Mouse (Mus musculus): ENCODE data around the gene Abcf3.
A peak's percentile ranks its signal among the peaks of the same experiment; 100 is the strongest.

Gene Abcf3

GRCm38 (mm10) chr16:20545696-20546095 lies 2.7 kb upstream of the Abcf3 start:
- DNase-seq, result no peak

DNA sequence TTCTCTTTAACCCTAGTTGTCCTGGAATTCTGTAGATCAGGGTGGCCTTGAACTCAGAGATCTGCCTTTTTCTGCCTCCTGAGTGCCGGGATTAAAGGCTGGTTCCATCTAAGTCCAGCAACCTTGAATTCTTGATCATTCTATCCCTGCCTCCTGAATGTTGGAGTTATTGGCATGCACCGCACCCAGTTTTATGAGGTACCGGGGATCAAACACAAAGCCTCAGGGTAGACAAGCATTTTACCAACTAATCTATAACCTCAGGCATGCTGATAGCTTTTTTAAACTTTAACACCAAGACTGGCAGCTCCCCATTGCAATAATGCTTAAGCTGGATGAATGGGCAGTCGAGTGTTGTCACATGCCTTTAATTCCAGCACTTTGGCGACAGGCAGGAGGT lies 954 bp upstream of the Abcf3 start:
- no peak for DNase-seq

GRCm38 (mm10) chr16:20549161-20549560 lies 784 bp downstream of the Abcf3 start:
- DNase-seq, result no peak

DNA sequence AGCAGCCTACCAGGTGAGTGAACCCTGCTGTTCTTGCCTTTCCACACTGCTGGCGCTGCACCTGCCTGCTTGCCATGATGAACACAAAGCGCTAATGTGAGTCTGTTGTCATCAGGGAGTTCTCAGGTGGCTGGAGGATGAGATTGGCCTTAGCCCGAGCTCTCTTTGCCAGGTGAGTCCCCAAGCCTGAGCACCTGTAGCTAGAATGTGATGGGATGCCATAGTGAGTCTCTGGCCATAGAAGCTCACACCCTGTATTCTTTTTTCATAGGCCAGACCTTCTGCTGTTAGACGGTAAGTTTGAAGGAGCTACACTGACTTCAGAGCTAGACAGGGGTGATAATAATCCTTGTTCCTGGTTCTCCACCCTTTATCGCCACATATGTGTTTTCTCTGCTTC lies 3.3 kb downstream of the Abcf3 start:
- no peak for DNase-seq

DNA sequence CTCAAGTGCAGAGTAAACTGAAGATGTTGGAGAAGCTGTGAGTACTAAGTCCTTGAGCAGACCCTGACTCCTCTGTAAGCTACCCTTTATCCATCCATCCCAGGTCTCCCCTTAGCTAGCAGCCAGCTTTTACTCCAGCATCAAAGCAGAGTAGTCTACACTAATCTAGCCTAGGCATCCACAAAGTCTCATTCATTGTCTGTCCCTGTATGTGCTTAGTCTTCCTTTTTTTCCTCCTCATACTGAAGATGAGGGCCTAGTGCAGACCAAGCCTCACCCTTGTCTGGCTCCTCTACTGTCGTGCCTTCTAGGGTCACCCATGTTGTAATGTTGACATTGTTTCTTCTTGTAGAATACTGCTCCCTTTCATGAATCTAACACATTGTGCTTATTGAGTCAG lies 4.2 kb downstream of the Abcf3 start:
- DNase-seq, result no peak

- no peak for DNase-seq
Measured at GRCm38 (mm10) chr16:20555000-20555399, 6.6 kb downstream of the Abcf3 start.

- no peak for DNase-seq
Measured at GRCm38 (mm10) chr16:20557381-20557780, 9.0 kb downstream of the Abcf3 start.

DNA sequence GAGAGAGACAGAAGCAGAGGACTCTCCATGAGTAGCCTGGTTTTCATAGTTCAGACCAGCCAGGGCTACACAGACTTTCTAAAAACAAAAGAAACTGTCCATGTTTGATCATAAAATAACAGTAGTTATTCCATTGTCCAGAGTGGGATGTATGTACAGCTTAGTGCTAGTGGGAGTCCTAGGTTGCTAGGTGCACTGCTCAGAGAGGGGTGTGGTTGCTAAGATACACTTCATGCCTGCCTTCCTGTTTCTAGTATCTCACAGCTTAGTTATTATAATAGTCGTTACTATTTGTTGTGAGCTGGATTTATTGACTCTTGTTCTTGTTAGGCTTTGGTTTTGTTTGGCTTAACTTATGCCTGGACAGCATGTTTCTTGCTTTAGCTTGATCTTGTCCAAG lies 16.7 kb downstream of the Abcf3 start:
- no peak for DNase-seq

DNA sequence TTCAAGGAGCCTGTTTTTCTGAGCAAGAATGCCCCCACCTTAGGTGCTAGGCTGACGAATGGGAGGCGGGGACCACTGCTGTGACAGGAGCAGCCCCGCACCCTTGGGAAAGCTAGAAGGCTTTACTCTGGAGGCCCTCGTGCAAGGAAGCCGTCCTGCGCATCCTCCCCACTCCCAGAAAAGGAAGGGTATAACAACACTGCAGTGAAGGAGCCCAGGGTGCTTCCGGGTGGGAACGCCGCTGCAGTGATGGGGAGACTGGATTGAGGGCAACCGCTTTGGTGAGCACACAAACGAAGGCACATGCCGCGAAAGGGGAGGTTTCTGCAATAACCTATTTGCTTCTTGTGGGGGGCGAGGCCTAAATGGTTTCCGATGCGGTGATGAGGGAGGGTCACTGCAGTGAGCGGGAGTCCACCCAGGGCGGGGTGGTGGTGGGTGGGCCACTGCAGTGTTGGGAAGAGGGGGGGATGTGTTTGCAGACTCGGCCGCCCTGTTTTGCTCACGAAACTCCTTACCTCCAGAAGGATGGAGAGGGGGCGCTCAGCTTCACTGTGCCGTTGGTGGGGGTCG lies 41.1 kb downstream of the Abcf3 start, which contains the start of gene Vwa5b2:
Gene Vwa5b2 (plus strand): TSS at position 106 of the 573 bp plus-strand sequence.
- peak; percentile 53 for DNase-seq

DNA sequence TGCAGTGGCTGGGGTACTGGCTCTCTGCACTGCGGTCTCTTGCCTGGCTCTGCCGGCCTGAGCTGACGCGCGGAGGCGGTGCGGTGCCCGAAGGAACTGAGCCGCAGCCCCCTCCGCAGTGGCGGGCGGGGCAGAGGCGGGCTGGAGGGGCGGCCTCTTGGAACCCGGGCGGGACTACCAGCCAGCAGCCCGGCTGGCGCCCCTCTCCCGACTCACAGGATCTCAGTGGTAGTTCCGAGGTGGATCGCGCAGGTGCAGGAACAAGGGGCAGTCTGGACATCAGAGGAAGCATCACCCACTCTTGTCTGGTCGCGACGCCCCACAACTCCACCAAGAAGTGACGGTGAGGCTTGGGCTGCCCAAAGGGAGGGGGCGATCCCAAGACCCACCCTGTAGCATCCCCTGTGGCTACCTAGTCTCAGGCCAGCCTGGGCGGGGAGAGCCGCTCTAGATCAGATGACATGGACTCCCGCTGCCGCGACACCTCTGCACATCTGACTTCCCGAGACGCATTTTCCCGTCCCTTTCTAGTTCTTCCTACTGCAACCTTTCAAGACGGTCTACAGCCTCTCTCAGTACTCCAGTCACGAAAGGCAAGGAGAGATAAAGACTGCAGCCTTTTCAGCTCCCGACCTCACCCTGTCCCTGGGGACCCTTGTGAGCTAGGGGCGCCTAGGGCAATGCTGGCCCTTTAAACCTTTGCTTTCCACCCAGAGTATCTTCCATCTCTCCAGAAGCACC lies 41.7 kb downstream of the Abcf3 start:
- DNase-seq, result peak; percentile 62

- no peak for DNase-seq
Measured at GRCm38 (mm10) chr16:20590680-20591038, 42.3 kb downstream of the Abcf3 start.

- no peak for DNase-seq
Measured at GRCm38 (mm10) chr16:20591076-20591705, 42.8 kb downstream of the Abcf3 start.

GRCm38 (mm10) chr16:20595060-20595673 lies 46.8 kb downstream of the Abcf3 start:
- no peak for DNase-seq

DNA sequence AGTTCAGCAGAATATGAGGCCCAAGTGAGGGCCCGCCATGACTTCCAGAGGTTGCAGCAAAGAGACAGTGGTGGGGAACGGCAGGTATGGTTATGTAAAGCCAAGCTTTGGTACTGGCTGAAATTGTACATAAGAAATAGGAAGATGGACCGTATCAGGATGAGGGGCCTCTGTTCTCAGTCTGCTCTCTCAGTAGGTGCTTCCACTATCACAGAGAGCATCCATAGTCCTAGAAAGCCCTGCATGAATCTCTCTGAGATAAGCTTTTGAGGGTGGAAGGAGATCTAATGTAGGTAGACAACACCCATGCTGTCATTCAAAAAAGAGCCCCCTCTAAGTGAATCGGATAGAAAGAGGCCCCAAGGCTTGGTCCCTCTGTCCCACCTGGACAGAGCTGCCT lies 47.4 kb downstream of the Abcf3 start:
- DNase-seq, result no peak

- no peak for DNase-seq
Measured at GRCm38 (mm10) chr16:20596687-20597441, 48.5 kb downstream of the Abcf3 start.

- DNase-seq, result no peak
Measured at GRCm38 (mm10) chr16:20600511-20600910, 52.1 kb downstream of the Abcf3 start.

GRCm38 (mm10) chr16:20604705-20605104 lies 56.3 kb downstream of the Abcf3 start:
- DNase-seq, result no peak

- DNase-seq, result peak; percentile 71
Measured at GRCm38 (mm10) chr16:20610501-20611356, 62.4 kb downstream of the Abcf3 start.
